Mouse (Mus musculus): ENCODE measurements at regions not wholly inside any gene's neighbourhood (a gene's known extent, or its start where the extent isn't known, plus 50 kb on each side); places are given as distances from the start of the nearest gene placed in this dataset.

- no peaks in the 10 kb centered on the region for H3K36me3 ChIP-seq (ENCODE audit: control insufficient read depth, insufficient read depth, low read length)
- TF ChIP-seq CTCF (IDR thresholded peaks at IDR 0.05; ENCODE audit: control insufficient read depth, insufficient read depth, insufficient replicate concordance, low read depth, low read length): no peak
- no peak overlapping the region for H3K4me3 ChIP-seq (ENCODE audit: control insufficient read depth, low read depth, low read length)
- H3K27me3 ChIP-seq (ENCODE audit: control insufficient read depth, insufficient read depth, low read length): no peaks in the 10 kb centered on the region
- H3K27ac ChIP-seq (ENCODE audit: control insufficient read depth, insufficient read depth, low read depth, low read length): no peak overlapping the region
- no peaks in the 10 kb centered on the region; the same call in 1 of the 2 replicates for H3K4me1 ChIP-seq (ENCODE audit: control insufficient read depth, insufficient read depth, low read length)
These were observed 56.1 kb upstream of the Cav2 start for GRCm38 (mm10) chr6:17224852-17225251.

GRCm38 (mm10) chr6:17226483-17226882 is 54.5 kb upstream of the Cav2 start:
- Histone ChIP-seq H3K27me3 (ENCODE audit: control insufficient read depth, insufficient read depth, low read length) (no peaks in the 10 kb centered on the region), H3K4me3 (ENCODE audit: control insufficient read depth, low read depth, low read length) (no peak overlapping the region), H3K36me3 (ENCODE audit: control insufficient read depth, insufficient read depth, low read length) (no peaks in the 10 kb centered on the region), H3K27ac (ENCODE audit: control insufficient read depth, insufficient read depth, low read depth, low read length) (no peak overlapping the region), H3K4me1 (ENCODE audit: control insufficient read depth, insufficient read depth, low read length) (no peaks in the 10 kb centered on the region; the same call in 1 of the 2 replicates)
- TF ChIP-seq POLR2A (IDR thresholded peaks at IDR 0.05; ENCODE audit: control insufficient read depth, low read depth, low read length) (no peak), CTCF (IDR thresholded peaks at IDR 0.05; ENCODE audit: control insufficient read depth, insufficient read depth, insufficient replicate concordance, low read depth, low read length) (no peak)
